24 mouse cellular contexts compared by ENCODE assay signal in the genomic region with DNA sequence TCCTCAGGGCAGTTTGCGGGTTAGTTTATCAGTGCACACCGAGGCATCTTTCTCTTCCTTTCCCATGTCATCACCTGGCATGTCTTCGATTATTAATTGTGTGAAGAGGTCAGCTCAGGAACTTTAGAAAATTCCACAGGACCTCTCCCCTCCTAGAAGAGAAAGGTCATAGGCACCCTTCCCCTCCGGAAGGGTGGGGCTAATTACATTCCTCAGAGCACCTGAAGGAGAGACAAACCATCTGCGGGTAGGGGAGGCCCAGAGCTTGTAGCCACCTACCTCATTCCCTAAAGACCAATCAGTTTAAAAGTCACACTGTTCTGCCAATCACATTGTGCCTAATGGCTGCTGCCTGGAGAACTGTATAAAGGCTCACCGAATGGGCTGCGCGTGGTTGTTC.
DNase-seq lines count a peak whose midpoint lies in the region; TF ChIP-seq lines count a peak whose summit lies in the region.
"Had no signal": no experiment of that assay in that cellular context is flagged by ENCODE, and none has a peak within 500 bp of the region (broad histone marks: within the 10 kb centered on the region; RNA-seq: fewer than 3 reads in every experiment).

No protein-coding gene starts in this region.

- no peaks in the 10 kb centered on the region for H3K36me3 ChIP-seq in ES-E14 (ENCODE audit: control insufficient read depth, insufficient read depth, low read length, poor library complexity, severe bottlenecking)
- H3K36me3 ChIP-seq: hindbrain, embryonic 13.5 days; limb, embryonic 12.5 days; liver, embryonic 15.5 days; lung, embryonic 15.5 days; midbrain, embryonic 13.5 days; neural tube, embryonic 15.5 days had no signal

- peak; percentile 83 for DNase-seq in heart, adult 11 months
- DNase-seq in heart, adult 18-20 months = no peak
- peak; percentile 11 for DNase-seq in lung, postnatal 10 days
- DNase-seq in lung, adult 18-20 months = no peak
- peak; percentile 59 for DNase-seq in ES-E14 (ENCODE audit: low read depth, low spot score)
- no peak for DNase-seq in thymus, adult 18-20 months
- DNase-seq: adrenal gland, postnatal 25 days; B cell, adult 2 months; cerebellum, adult 9-10 months; cerebellum, postnatal 36 days; gastrocnemius, adult 2 months; gastrocnemius, postnatal 36 days; kidney, adult 11 months; kidney, postnatal 36 days; right cerebral cortex, postnatal 14 days had no signal

- no peak overlapping the region; the same call in 1 of the 2 replicates for H3K27ac ChIP-seq in ES-E14 (ENCODE audit: insufficient read depth, low read depth, low read length, poor library complexity, severe bottlenecking)
- H3K27ac ChIP-seq: gastrocnemius, adult 2 months; hindbrain, embryonic 13.5 days; layer of hippocampus, adult 2 months; left cerebral cortex, adult 2 months; limb, embryonic 12.5 days; liver, embryonic 15.5 days; macrophage; midbrain, embryonic 13.5 days; neural tube, embryonic 15.5 days had no signal

- in situ Hi-C loops in ES-E14 (cut with MboI; ENCODE audit: low sequenced_read_pairs in 2 of 2, unreplicated experiment in 2 of 2) = no loop called here

- no peak overlapping the region for H3K9ac ChIP-seq in ES-E14 (ENCODE audit: insufficient read depth, low read depth, low read length, poor library complexity, severe bottlenecking)
- H3K9ac ChIP-seq: hindbrain, embryonic 13.5 days; limb, embryonic 12.5 days; liver, embryonic 15.5 days; lung, embryonic 15.5 days; midbrain, embryonic 13.5 days; neural tube, embryonic 15.5 days had no signal

- peaks cover 6 to 7% of the 10 kb centered on the region in 2 experiments; a peak in 3 of 4 replicates for H3K4me1 ChIP-seq in ES-E14 (ENCODE audit: control insufficient read depth in 2 of 2, insufficient read depth in 2 of 2, low read length in 2 of 2, poor library complexity in 1 of 2)
- H3K4me1 ChIP-seq: liver, embryonic 15.5 days had no signal

- no peaks in the 10 kb centered on the region for H3K9me3 ChIP-seq in ES-E14 (ENCODE audit: control insufficient read depth, insufficient read depth, low read depth, low read length)
- H3K9me3 ChIP-seq: hindbrain, embryonic 13.5 days; limb, embryonic 12.5 days; liver, embryonic 15.5 days; lung, embryonic 15.5 days; midbrain, embryonic 13.5 days; neural tube, embryonic 15.5 days had no signal

- H3K4me3 ChIP-seq in ES-E14 (ENCODE audit: insufficient read depth in 1 of 2, low read depth in 1 of 2, low read length in 2 of 2, poor library complexity in 1 of 2, severe bottlenecking in 1 of 2) = peak overlapping the region in 1 of 2 experiments; percentile 23; a peak in 1 of 4 replicates
- H3K4me3 ChIP-seq: gastrocnemius, adult 2 months; hindbrain, embryonic 13.5 days; layer of hippocampus, adult 2 months; left cerebral cortex, adult 2 months; limb, embryonic 12.5 days; liver, embryonic 15.5 days; lung, embryonic 15.5 days; midbrain, embryonic 13.5 days; neural tube, embryonic 15.5 days had no signal

TF ChIP-seq in ES-E14, 5 proteins besides CTCF, POLR2A, EP300 and RAD21:
- no peak for TF ChIP-seq MAFK (IDR thresholded peaks at IDR 0.05; ENCODE audit: insufficient read depth, low read depth, low read length)
- no peak for TF ChIP-seq CHD2 (IDR thresholded peaks at IDR 0.05; ENCODE audit: low read depth, low read length)
- no peak for TF ChIP-seq ZC3H11A (IDR thresholded peaks at IDR 0.05; ENCODE audit: borderline replicate concordance, low read depth, low read length)
- TF ChIP-seq HCFC1 (IDR thresholded peaks at IDR 0.05; ENCODE audit: borderline replicate concordance, insufficient read depth, low read length) = no peak
- TF ChIP-seq ZNF384 (IDR thresholded peaks at IDR 0.05; ENCODE audit: low read depth, low read length) = no peak

Comparison
In these comparisons a context has a peak if more than half of its experiments do, and no peak if none do; other contexts are left out.
1. DNase-seq: peak in heart, adult 11 months (single experiment), lung, postnatal 10 days (single experiment) and ES-E14 (single experiment); none in heart, adult 18-20 months (0 of 2), lung, adult 18-20 months (0 of 2) and thymus, adult 18-20 months (0 of 2).